Mouse (Mus musculus): ENCODE results near the gene Rrp36. TPM values are rescaled to one million over a fixed set of nuclear protein-coding genes. Genes with fewer than 3 reads are reported as not detected.

The Rrp36 gene
- polyA plus RNA-seq, 2 experiments = 36.8 to 47.2 TPM

GRCm38 (mm10) chr17:46703971-46704886 is 30.1 kb upstream of the Rrp36 start:
- 5% methylated on average over 30 of the region's 41 CpGs for WGBS
- H3K9me3 ChIP-seq (ENCODE audit: control insufficient read depth, low read length) = no peaks in the 10 kb centered on the region
- H3K36me3 ChIP-seq (ENCODE audit: control insufficient read depth, insufficient read depth, low read length) = peaks cover 8% of the 10 kb centered on the region
- no peaks in the 10 kb centered on the region for H3K27me3 ChIP-seq (ENCODE audit: control insufficient read depth, insufficient read depth, low read length)
- TF ChIP-seq POLR2A (IDR thresholded peaks at IDR 0.05; ENCODE audit: borderline replicate concordance, extremely low read depth, insufficient read depth, insufficient read length) = no peak; the same call in 1 of the 2 replicates
- H3K4me2 ChIP-seq (replicated peaks; ENCODE audit: low read depth, low read length, severe bottlenecking) = peak overlapping the region; percentile 73
- ATAC-seq (ENCODE audit: low FRiP score, low read depth) = peak; percentile 72
- DNase-seq (ENCODE audit: low spot score) = no peak
- peak overlapping the region; percentile 92 for H3K9ac ChIP-seq (ENCODE audit: low read depth, low read length, severe bottlenecking)
- H3K4me1 ChIP-seq (ENCODE audit: control insufficient read depth, insufficient read depth, low read length) = peaks cover 22% of the 10 kb centered on the region
- peak overlapping the region; percentile 91 for H3K4me3 ChIP-seq (replicated peaks; ENCODE audit: low read length)
- H3K27ac ChIP-seq (replicated peaks; ENCODE audit: low read depth, low read length) = peak overlapping the region; percentile 83

DNA sequence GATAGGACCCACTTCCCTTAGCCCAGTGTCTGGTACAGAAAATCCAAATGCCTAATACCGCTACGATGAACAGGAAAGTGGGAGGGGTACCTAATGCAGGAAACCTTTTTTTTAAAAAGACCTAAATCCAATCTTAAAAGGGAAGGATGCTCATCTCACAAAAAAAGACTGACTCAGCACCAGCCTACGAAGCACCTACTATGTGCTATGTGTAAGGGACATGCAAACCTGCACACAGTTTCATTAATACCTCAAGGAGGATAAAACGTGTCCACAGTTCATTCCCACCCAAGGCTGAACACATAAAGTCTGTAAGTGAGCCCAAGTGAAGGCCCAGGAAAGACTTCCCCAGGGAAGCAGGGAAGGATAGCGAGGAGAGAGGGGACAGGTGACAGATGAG is 28.4 kb upstream of the Rrp36 start:
- no peak overlapping the region for H3K27ac ChIP-seq (replicated peaks; ENCODE audit: low read depth, low read length)
- 89% methylated on average over 5 of the region's 5 CpGs for WGBS
- ATAC-seq (ENCODE audit: low FRiP score, low read depth) = no peak
- peaks cover 22% of the 10 kb centered on the region for H3K4me1 ChIP-seq (ENCODE audit: control insufficient read depth, insufficient read depth, low read length)
- TF ChIP-seq POLR2A (IDR thresholded peaks at IDR 0.05; ENCODE audit: borderline replicate concordance, extremely low read depth, insufficient read depth, insufficient read length) = no peak
- H3K27me3 ChIP-seq (ENCODE audit: control insufficient read depth, insufficient read depth, low read length) = no peaks in the 10 kb centered on the region
- DNase-seq (ENCODE audit: low spot score) = no peak
- H3K36me3 ChIP-seq (ENCODE audit: control insufficient read depth, insufficient read depth, low read length) = peaks cover 24% of the 10 kb centered on the region
- H3K9me3 ChIP-seq (ENCODE audit: control insufficient read depth, low read length) = no peaks in the 10 kb centered on the region
- no peak overlapping the region for H3K4me2 ChIP-seq (replicated peaks; ENCODE audit: low read depth, low read length, severe bottlenecking)
- H3K9ac ChIP-seq (ENCODE audit: low read depth, low read length, severe bottlenecking) = peak overlapping the region; percentile 41; the same call in 1 of the 2 replicates
- H3K4me3 ChIP-seq (replicated peaks; ENCODE audit: low read length) = no peak overlapping the region

DNA sequence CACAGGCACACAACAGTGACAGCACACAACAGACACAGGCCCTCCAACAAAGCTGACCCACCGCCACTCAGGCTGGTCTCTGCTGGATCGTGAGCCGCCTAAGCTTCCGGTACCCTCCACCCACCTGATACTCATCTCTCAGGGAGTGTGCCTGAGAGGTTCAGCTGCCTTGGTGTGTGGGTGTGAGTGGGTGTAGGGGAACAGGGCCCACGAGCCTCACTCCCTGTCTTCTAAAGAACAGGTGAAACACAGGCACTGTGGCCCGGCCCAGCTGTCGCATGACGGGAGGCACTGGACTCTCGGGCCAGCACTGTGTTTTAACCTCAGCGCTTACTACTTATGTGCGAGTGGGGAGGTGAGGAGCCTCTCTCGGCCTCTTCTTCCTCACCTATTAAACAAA is 27.9 kb upstream of the Rrp36 start:
- no peak overlapping the region for H3K4me3 ChIP-seq (replicated peaks; ENCODE audit: low read length)
- no peak for TF ChIP-seq POLR2A (IDR thresholded peaks at IDR 0.05; ENCODE audit: borderline replicate concordance, extremely low read depth, insufficient read depth, insufficient read length)

GRCm38 (mm10) chr17:46701489-46701888 is 27.3 kb upstream of the Rrp36 start:
- Histone ChIP-seq H3K4me2 (replicated peaks; ENCODE audit: low read depth, low read length, severe bottlenecking) (no peak overlapping the region), H3K4me1 (ENCODE audit: control insufficient read depth, insufficient read depth, low read length) (peaks cover 22% of the 10 kb centered on the region), H3K36me3 (ENCODE audit: control insufficient read depth, insufficient read depth, low read length) (peaks cover 27% of the 10 kb centered on the region), H3K4me3 (replicated peaks; ENCODE audit: low read length) (no peak overlapping the region), H3K9ac (ENCODE audit: low read depth, low read length, severe bottlenecking) (0 out of 2 replicates have a peak overlapping the region, but pooled peaks have one; percentile 12), H3K27me3 (ENCODE audit: control insufficient read depth, insufficient read depth, low read length) (no peaks in the 10 kb centered on the region), H3K27ac (replicated peaks; ENCODE audit: low read depth, low read length) (no peak overlapping the region), H3K9me3 (ENCODE audit: control insufficient read depth, low read length) (no peaks in the 10 kb centered on the region)
- 88% methylated on average over 12 of the region's 12 CpGs for WGBS
- DNase-seq (ENCODE audit: low spot score) (no peak), ATAC-seq (ENCODE audit: low FRiP score, low read depth) (no peak)
- no peak for TF ChIP-seq POLR2A (IDR thresholded peaks at IDR 0.05; ENCODE audit: borderline replicate concordance, extremely low read depth, insufficient read depth, insufficient read length)

More for the DNA sequence above, 27.9 kb upstream of the Rrp36 start:
- DNase-seq (ENCODE audit: low spot score) = no peak
- H3K4me2 ChIP-seq (replicated peaks; ENCODE audit: low read depth, low read length, severe bottlenecking) = no peak overlapping the region
- WGBS = 86% methylated on average over 11 of the region's 12 CpGs
- H3K9ac ChIP-seq (ENCODE audit: low read depth, low read length, severe bottlenecking) = 0 out of 2 replicates have a peak overlapping the region, but pooled peaks have one; percentile 12
- H3K27me3 ChIP-seq (ENCODE audit: control insufficient read depth, insufficient read depth, low read length) = no peaks in the 10 kb centered on the region
- H3K4me1 ChIP-seq (ENCODE audit: control insufficient read depth, insufficient read depth, low read length) = peaks cover 22% of the 10 kb centered on the region
- peaks cover 27% of the 10 kb centered on the region for H3K36me3 ChIP-seq (ENCODE audit: control insufficient read depth, insufficient read depth, low read length)
- no peak for ATAC-seq (ENCODE audit: low FRiP score, low read depth)
- no peaks in the 10 kb centered on the region for H3K9me3 ChIP-seq (ENCODE audit: control insufficient read depth, low read length)
- H3K27ac ChIP-seq (replicated peaks; ENCODE audit: low read depth, low read length) = no peak overlapping the region

- Histone ChIP-seq H3K36me3 (ENCODE audit: control insufficient read depth, insufficient read depth, low read length) (peaks cover 27% of the 10 kb centered on the region), H3K4me2 (replicated peaks; ENCODE audit: low read depth, low read length, severe bottlenecking) (no peak overlapping the region), H3K9me3 (ENCODE audit: control insufficient read depth, low read length) (no peaks in the 10 kb centered on the region), H3K27ac (replicated peaks; ENCODE audit: low read depth, low read length) (no peak overlapping the region), H3K27me3 (ENCODE audit: control insufficient read depth, insufficient read depth, low read length) (no peaks in the 10 kb centered on the region), H3K4me3 (replicated peaks; ENCODE audit: low read length) (no peak overlapping the region), H3K4me1 (ENCODE audit: control insufficient read depth, insufficient read depth, low read length) (peaks cover 18% of the 10 kb centered on the region), H3K9ac (ENCODE audit: low read depth, low read length, severe bottlenecking) (no peak overlapping the region)
- ATAC-seq (ENCODE audit: low FRiP score, low read depth) = no peak
- TF ChIP-seq POLR2A (IDR thresholded peaks at IDR 0.05; ENCODE audit: borderline replicate concordance, extremely low read depth, insufficient read depth, insufficient read length) = no peak
- DNase-seq (ENCODE audit: low spot score) = no peak
- WGBS = 87% methylated on average over 3 of the region's 3 CpGs
Observed at GRCm38 (mm10) chr17:46699912-46700311, 25.8 kb upstream of the Rrp36 start.
